Mouse (Mus musculus): Measurements from ENCODE around the gene Arhgap10.

Arhgap10 gene

GRCm38 (mm10) chr8:77232411-77232810 is 285.3 kb downstream of the Arhgap10 start:
- H3K36me3 ChIP-seq (ENCODE audit: control insufficient read depth, insufficient read depth, low read length, poor library complexity, severe bottlenecking): no peaks in the 10 kb centered on the region
- no peaks in the 10 kb centered on the region for H3K27me3 ChIP-seq (ENCODE audit: control insufficient read depth, insufficient read depth, low read length, poor library complexity, severe bottlenecking)
- DNase-seq (ENCODE audit: low read depth, low spot score): no peak

GRCm38 (mm10) chr8:77231834-77232233 is 285.9 kb downstream of the Arhgap10 start:
- no peak for DNase-seq (ENCODE audit: low read depth, low spot score)
- H3K36me3 ChIP-seq (ENCODE audit: control insufficient read depth, insufficient read depth, low read length, poor library complexity, severe bottlenecking): no peaks in the 10 kb centered on the region
- H3K27me3 ChIP-seq (ENCODE audit: control insufficient read depth, insufficient read depth, low read length, poor library complexity, severe bottlenecking): no peaks in the 10 kb centered on the region

- Histone ChIP-seq H3K36me3 (ENCODE audit: control insufficient read depth, insufficient read depth, low read length, poor library complexity, severe bottlenecking) (no peaks in the 10 kb centered on the region), H3K27me3 (ENCODE audit: control insufficient read depth, insufficient read depth, low read length, poor library complexity, severe bottlenecking) (no peaks in the 10 kb centered on the region)
- DNase-seq (ENCODE audit: low read depth, low spot score): no peak
These were observed 286.5 kb downstream of the Arhgap10 start for GRCm38 (mm10) chr8:77231211-77231610.

- no peak for DNase-seq (ENCODE audit: low read depth, low spot score)
- Histone ChIP-seq H3K36me3 (ENCODE audit: control insufficient read depth, insufficient read depth, low read length, poor library complexity, severe bottlenecking) (no peaks in the 10 kb centered on the region), H3K27me3 (ENCODE audit: control insufficient read depth, insufficient read depth, low read length, poor library complexity, severe bottlenecking) (no peaks in the 10 kb centered on the region)
These were observed 289.1 kb downstream of the Arhgap10 start for GRCm38 (mm10) chr8:77228688-77229087.

GRCm38 (mm10) chr8:77227742-77228141 is 290.0 kb downstream of the Arhgap10 start:
- no peaks in the 10 kb centered on the region for H3K36me3 ChIP-seq (ENCODE audit: control insufficient read depth, insufficient read depth, low read length, poor library complexity, severe bottlenecking)
- H3K27me3 ChIP-seq (ENCODE audit: control insufficient read depth, insufficient read depth, low read length, poor library complexity, severe bottlenecking): no peaks in the 10 kb centered on the region

GRCm38 (mm10) chr8:77223123-77223522 is 294.6 kb downstream of the Arhgap10 start:
- Histone ChIP-seq H3K36me3 (ENCODE audit: control insufficient read depth, insufficient read depth, low read length, poor library complexity, severe bottlenecking) (no peaks in the 10 kb centered on the region), H3K27me3 (ENCODE audit: control insufficient read depth, insufficient read depth, low read length, poor library complexity, severe bottlenecking) (no peaks in the 10 kb centered on the region)
- no peak for DNase-seq (ENCODE audit: low read depth, low spot score)

More at GRCm38 (mm10) chr8:77227742-77228141, 290.0 kb downstream of the Arhgap10 start:
- no peak for DNase-seq (ENCODE audit: low read depth, low spot score)

- no peak for DNase-seq (ENCODE audit: low read depth, low spot score)
- Histone ChIP-seq H3K36me3 (ENCODE audit: control insufficient read depth, insufficient read depth, low read length, poor library complexity, severe bottlenecking) (no peaks in the 10 kb centered on the region), H3K27me3 (ENCODE audit: control insufficient read depth, insufficient read depth, low read length, poor library complexity, severe bottlenecking) (no peaks in the 10 kb centered on the region)
These were observed 302.6 kb downstream of the Arhgap10 start for GRCm38 (mm10) chr8:77215191-77215590.

GRCm38 (mm10) chr8:77214665-77215064 is 303.1 kb downstream of the Arhgap10 start:
- DNase-seq (ENCODE audit: low read depth, low spot score): no peak
- no peaks in the 10 kb centered on the region for H3K36me3 ChIP-seq (ENCODE audit: control insufficient read depth, insufficient read depth, low read length, poor library complexity, severe bottlenecking)
- H3K27me3 ChIP-seq (ENCODE audit: control insufficient read depth, insufficient read depth, low read length, poor library complexity, severe bottlenecking): no peaks in the 10 kb centered on the region

GRCm38 (mm10) chr8:77213893-77214464 is 303.8 kb downstream of the Arhgap10 start:
- H3K36me3 ChIP-seq (ENCODE audit: control insufficient read depth, insufficient read depth, low read length, poor library complexity, severe bottlenecking): no peaks in the 10 kb centered on the region
- no peaks in the 10 kb centered on the region for H3K27me3 ChIP-seq (ENCODE audit: control insufficient read depth, insufficient read depth, low read length, poor library complexity, severe bottlenecking)
- no peak for DNase-seq (ENCODE audit: low read depth, low spot score)

GRCm38 (mm10) chr8:77209297-77209696 is 308.5 kb downstream of the Arhgap10 start:
- H3K36me3 ChIP-seq (ENCODE audit: control insufficient read depth, insufficient read depth, low read length, poor library complexity, severe bottlenecking): no peaks in the 10 kb centered on the region
- H3K27me3 ChIP-seq (ENCODE audit: control insufficient read depth, insufficient read depth, low read length, poor library complexity, severe bottlenecking): no peaks in the 10 kb centered on the region
- no peak for DNase-seq (ENCODE audit: low read depth, low spot score)

Data from splenic B cell, adult 2 months (primary cell).